Mouse (Mus musculus): Measurements from ENCODE around the gene Etnk1. TPM values are rescaled to one million over a fixed set of nuclear protein-coding genes. Genes with fewer than 3 reads are reported as not detected.
A peak's percentile ranks its signal among the peaks of the same experiment; 100 is the strongest.
"Not testable (repeated sequence)": the region's sequence is repeated elsewhere in the genome, so short reads cannot be mapped to it uniquely, and the experiment has no call there.

The Etnk1 gene
- polyA plus RNA-seq, 1 experiment from 2014 or later: 20.0 TPM

- no peak overlapping the region for H3K4me3 ChIP-seq (ENCODE audit: low read depth, low read length)
- DNase-seq (ENCODE audit: low spot score): no peak
- H3K4me1 ChIP-seq (replicated peaks; ENCODE audit: control insufficient read depth, insufficient read depth, low read length): no peaks in the 10 kb centered on the region
- H3K4me2 ChIP-seq: no peak overlapping the region
- H3K9ac ChIP-seq (ENCODE audit: low read depth, low read length): no peak overlapping the region
- H3K27ac ChIP-seq (ENCODE audit: low read depth, low read length): no peak overlapping the region
- H3K36me3 ChIP-seq (ENCODE audit: control insufficient read depth, insufficient read depth, low read length): no peaks in the 10 kb centered on the region
- no peaks in the 10 kb centered on the region for H3K9me3 ChIP-seq (ENCODE audit: control insufficient read depth, low read length)
- no peak for ATAC-seq (replicated peaks; ENCODE audit: low FRiP score)
- 85% methylated on average over 13 of the region's 13 CpGs for WGBS
- H3K27me3 ChIP-seq (replicated peaks; ENCODE audit: control insufficient read depth, insufficient read depth, low read length): no peaks in the 10 kb centered on the region
These were observed 31.9 kb upstream of the Etnk1 start for GRCm38 (mm10) chr6:143135097-143135496.

- Histone ChIP-seq H3K9ac (ENCODE audit: low read depth, low read length) (no peak overlapping the region), H3K27me3 (replicated peaks; ENCODE audit: control insufficient read depth, insufficient read depth, low read length) (no peaks in the 10 kb centered on the region), H3K9me3 (ENCODE audit: control insufficient read depth, low read length) (no peaks in the 10 kb centered on the region), H3K36me3 (ENCODE audit: control insufficient read depth, insufficient read depth, low read length) (no peaks in the 10 kb centered on the region), H3K4me3 (ENCODE audit: low read depth, low read length) (no peak overlapping the region), H3K27ac (ENCODE audit: low read depth, low read length) (no peak overlapping the region), H3K4me1 (replicated peaks; ENCODE audit: control insufficient read depth, insufficient read depth, low read length) (no peaks in the 10 kb centered on the region), H3K4me2 (no peak overlapping the region)
- WGBS: 95% methylated on average over 7 of the region's 7 CpGs
- no peak for ATAC-seq (replicated peaks; ENCODE audit: low FRiP score)
- DNase-seq (ENCODE audit: low spot score): no peak
These were observed 30.3 kb upstream of the Etnk1 start for GRCm38 (mm10) chr6:143136688-143137087.

GRCm38 (mm10) chr6:143137341-143137740 lies 29.7 kb upstream of the Etnk1 start:
- DNase-seq (ENCODE audit: low spot score) (no peak), ATAC-seq (replicated peaks; ENCODE audit: low FRiP score) (no peak)
- Histone ChIP-seq H3K9me3 (ENCODE audit: control insufficient read depth, low read length) (no peaks in the 10 kb centered on the region), H3K4me3 (ENCODE audit: low read depth, low read length) (no peak overlapping the region), H3K4me1 (replicated peaks; ENCODE audit: control insufficient read depth, insufficient read depth, low read length) (no peaks in the 10 kb centered on the region), H3K4me2 (no peak overlapping the region), H3K27ac (ENCODE audit: low read depth, low read length) (no peak overlapping the region), H3K27me3 (replicated peaks; ENCODE audit: control insufficient read depth, insufficient read depth, low read length) (no peaks in the 10 kb centered on the region), H3K36me3 (ENCODE audit: control insufficient read depth, insufficient read depth, low read length) (no peaks in the 10 kb centered on the region), H3K9ac (ENCODE audit: low read depth, low read length) (no peak overlapping the region)
- WGBS: 73% methylated on average over 5 of the region's 5 CpGs

- no peaks in the 10 kb centered on the region for H3K36me3 ChIP-seq (ENCODE audit: control insufficient read depth, insufficient read depth, low read length)
- ATAC-seq (replicated peaks; ENCODE audit: low FRiP score) (no peak), DNase-seq (ENCODE audit: low spot score) (no peak)
These were observed 27.6 kb upstream of the Etnk1 start for GRCm38 (mm10) chr6:143139417-143139816.

GRCm38 (mm10) chr6:143140884-143141283 lies 26.1 kb upstream of the Etnk1 start:
- H3K4me3 ChIP-seq (ENCODE audit: low read depth, low read length): no peak overlapping the region
- no peaks in the 10 kb centered on the region for H3K9me3 ChIP-seq (ENCODE audit: control insufficient read depth, low read length)
- WGBS: 88% methylated on average over 9 of the region's 9 CpGs
- no peaks in the 10 kb centered on the region for H3K4me1 ChIP-seq (replicated peaks; ENCODE audit: control insufficient read depth, insufficient read depth, low read length)
- no peaks in the 10 kb centered on the region for H3K36me3 ChIP-seq (ENCODE audit: control insufficient read depth, insufficient read depth, low read length)
- DNase-seq (ENCODE audit: low spot score) (no peak), ATAC-seq (replicated peaks; ENCODE audit: low FRiP score) (no peak)
- H3K27ac ChIP-seq (ENCODE audit: low read depth, low read length): no peak overlapping the region
- no peak overlapping the region for H3K9ac ChIP-seq (ENCODE audit: low read depth, low read length)
- H3K4me2 ChIP-seq: no peak overlapping the region
- H3K27me3 ChIP-seq (replicated peaks; ENCODE audit: control insufficient read depth, insufficient read depth, low read length): no peaks in the 10 kb centered on the region

More at GRCm38 (mm10) chr6:143139417-143139816, 27.6 kb upstream of the Etnk1 start:
- Histone ChIP-seq H3K9ac (ENCODE audit: low read depth, low read length) (no peak overlapping the region), H3K4me1 (replicated peaks; ENCODE audit: control insufficient read depth, insufficient read depth, low read length) (no peaks in the 10 kb centered on the region), H3K9me3 (ENCODE audit: control insufficient read depth, low read length) (no peaks in the 10 kb centered on the region), H3K27ac (ENCODE audit: low read depth, low read length) (no peak overlapping the region), H3K4me2 (no peak overlapping the region), H3K27me3 (replicated peaks; ENCODE audit: control insufficient read depth, insufficient read depth, low read length) (no peaks in the 10 kb centered on the region), H3K4me3 (ENCODE audit: low read depth, low read length) (no peak overlapping the region)
- 74% methylated on average over 2 of the region's 2 CpGs for WGBS

GRCm38 (mm10) chr6:143141624-143142592 lies 25.1 kb upstream of the Etnk1 start:
- H3K27ac ChIP-seq (ENCODE audit: low read depth, low read length); H3K4me1 ChIP-seq (replicated peaks; ENCODE audit: control insufficient read depth, insufficient read depth, low read length); DNase-seq (ENCODE audit: low spot score); H3K9ac ChIP-seq (ENCODE audit: low read depth, low read length); H3K9me3 ChIP-seq (ENCODE audit: control insufficient read depth, low read length); H3K4me3 ChIP-seq (ENCODE audit: low read depth, low read length); H3K4me2 ChIP-seq; H3K27me3 ChIP-seq (replicated peaks; ENCODE audit: control insufficient read depth, insufficient read depth, low read length); ATAC-seq (replicated peaks; ENCODE audit: low FRiP score); H3K36me3 ChIP-seq (ENCODE audit: control insufficient read depth, insufficient read depth, low read length): not testable (repeated sequence)
- 68% methylated on average over 10 of the region's 10 CpGs for WGBS

GRCm38 (mm10) chr6:143142861-143143260 lies 24.2 kb upstream of the Etnk1 start:
- Histone ChIP-seq H3K27me3 (replicated peaks; ENCODE audit: control insufficient read depth, insufficient read depth, low read length) (no peaks in the 10 kb centered on the region), H3K36me3 (ENCODE audit: control insufficient read depth, insufficient read depth, low read length) (no peaks in the 10 kb centered on the region), H3K27ac (ENCODE audit: low read depth, low read length) (no peak overlapping the region), H3K9ac (ENCODE audit: low read depth, low read length) (no peak overlapping the region), H3K4me1 (replicated peaks; ENCODE audit: control insufficient read depth, insufficient read depth, low read length) (no peaks in the 10 kb centered on the region), H3K9me3 (ENCODE audit: control insufficient read depth, low read length) (no peaks in the 10 kb centered on the region), H3K4me2 (no peak overlapping the region), H3K4me3 (ENCODE audit: low read depth, low read length) (no peak overlapping the region)
- DNase-seq (ENCODE audit: low spot score) (no peak), ATAC-seq (replicated peaks; ENCODE audit: low FRiP score) (no peak)
- WGBS: 82% methylated on average over 4 of the region's 4 CpGs

GRCm38 (mm10) chr6:143143321-143143720 lies 23.7 kb upstream of the Etnk1 start:
- no peak overlapping the region for H3K27ac ChIP-seq (ENCODE audit: low read depth, low read length)
- WGBS: 76% methylated on average over 9 of the region's 9 CpGs
- ATAC-seq (replicated peaks; ENCODE audit: low FRiP score) (no peak), DNase-seq (ENCODE audit: low spot score) (no peak)
- no peaks in the 10 kb centered on the region for H3K9me3 ChIP-seq (ENCODE audit: control insufficient read depth, low read length)
- H3K4me2 ChIP-seq: peak overlapping the region; percentile 64
- H3K4me1 ChIP-seq (replicated peaks; ENCODE audit: control insufficient read depth, insufficient read depth, low read length): no peaks in the 10 kb centered on the region
- H3K9ac ChIP-seq (ENCODE audit: low read depth, low read length): peak overlapping the region; percentile 43; the same call in 1 of the 2 replicates
- H3K27me3 ChIP-seq (replicated peaks; ENCODE audit: control insufficient read depth, insufficient read depth, low read length): no peaks in the 10 kb centered on the region
- H3K36me3 ChIP-seq (ENCODE audit: control insufficient read depth, insufficient read depth, low read length): no peaks in the 10 kb centered on the region
- 0 out of 2 replicates have a peak overlapping the region, but pooled peaks have one; percentile 36 for H3K4me3 ChIP-seq (ENCODE audit: low read depth, low read length)

Data from liver, embryonic 11.5 days (tissue).